Mouse (Mus musculus): ENCODE measurements around the gene Slc48a1. TPM values are rescaled to one million over a fixed set of nuclear protein-coding genes. Genes with fewer than 3 reads are reported as not detected.

Gene Slc48a1
- polyA plus RNA-seq, 1 experiment from 2014 or later: 36.7 TPM

- Histone ChIP-seq H3K9me3 (ENCODE audit: control insufficient read depth, low read length) (no peaks in the 10 kb centered on the region), H3K9ac (ENCODE audit: low read length) (no peak overlapping the region), H3K27ac (replicated peaks) (peak overlapping the region; percentile 73), H3K4me1 (replicated peaks; ENCODE audit: control insufficient read depth, insufficient read depth) (peaks cover 17% of the 10 kb centered on the region), H3K4me2 (replicated peaks; ENCODE audit: low read depth) (no peak overlapping the region), H3K36me3 (ENCODE audit: control insufficient read depth, insufficient read depth, low read length) (no peaks in the 10 kb centered on the region), H3K27me3 (ENCODE audit: control insufficient read depth, insufficient read depth, low read length) (no peaks in the 10 kb centered on the region), H3K4me3 (ENCODE audit: low read depth, low read length) (no peak overlapping the region)
- ATAC-seq (ENCODE audit: low FRiP score, low TSS enrichment): peak; percentile 74
- TF ChIP-seq CTCF (IDR thresholded peaks at IDR 0.05; ENCODE audit: low read depth) (peak; percentile 60), EP300 (optimal IDR thresholded peaks at IDR 0.05) (no peak)
- peak; percentile 79 for DNase-seq (ENCODE audit: low spot score)
- WGBS: 40% methylated on average over 2 of the region's 3 CpGs
Measured at GRCm38 (mm10) chr15:97839991-97840455, 61.7 kb downstream of the Slc48a1 start.

- Histone ChIP-seq H3K9me3 (ENCODE audit: control insufficient read depth, low read length) (no peaks in the 10 kb centered on the region), H3K27ac (replicated peaks) (0 out of 2 replicates have a peak overlapping the region, but pooled peaks have one; percentile 73), H3K4me3 (ENCODE audit: low read depth, low read length) (no peak overlapping the region), H3K4me2 (replicated peaks; ENCODE audit: low read depth) (no peak overlapping the region), H3K4me1 (replicated peaks; ENCODE audit: control insufficient read depth, insufficient read depth) (peaks cover 17% of the 10 kb centered on the region), H3K36me3 (ENCODE audit: control insufficient read depth, insufficient read depth, low read length) (no peaks in the 10 kb centered on the region), H3K27me3 (ENCODE audit: control insufficient read depth, insufficient read depth, low read length) (no peaks in the 10 kb centered on the region), H3K9ac (ENCODE audit: low read length) (no peak overlapping the region)
- peak; percentile 68 for TF ChIP-seq CTCF (IDR thresholded peaks at IDR 0.05; ENCODE audit: low read depth)
- no peak for TF ChIP-seq EP300 (optimal IDR thresholded peaks at IDR 0.05)
- DNase-seq (ENCODE audit: low spot score) (no peak), ATAC-seq (ENCODE audit: low FRiP score, low TSS enrichment) (no peak)
- WGBS: 88% methylated on average over 1 of the region's 1 CpGs
Measured at GRCm38 (mm10) chr15:97840781-97841180, 62.5 kb downstream of the Slc48a1 start.

- H3K27me3 ChIP-seq (ENCODE audit: control insufficient read depth, insufficient read depth, low read length): no peaks in the 10 kb centered on the region
- TF ChIP-seq EP300 (optimal IDR thresholded peaks at IDR 0.05): no peak
- H3K27ac ChIP-seq (replicated peaks): no peak overlapping the region
- no peak overlapping the region for H3K4me2 ChIP-seq (replicated peaks; ENCODE audit: low read depth)
- ATAC-seq (ENCODE audit: low FRiP score, low TSS enrichment) (no peak), DNase-seq (ENCODE audit: low spot score) (no peak)
- 94% methylated on average over 6 of the region's 6 CpGs for WGBS
- no peak overlapping the region for H3K4me3 ChIP-seq (ENCODE audit: low read depth, low read length)
- H3K9ac ChIP-seq (ENCODE audit: low read length): no peak overlapping the region
- no peaks in the 10 kb centered on the region for H3K9me3 ChIP-seq (ENCODE audit: control insufficient read depth, low read length)
- no peaks in the 10 kb centered on the region for H3K36me3 ChIP-seq (ENCODE audit: control insufficient read depth, insufficient read depth, low read length)
- H3K4me1 ChIP-seq (replicated peaks; ENCODE audit: control insufficient read depth, insufficient read depth): peaks cover 17% of the 10 kb centered on the region
Measured at GRCm38 (mm10) chr15:97841383-97841782, 63.1 kb downstream of the Slc48a1 start.

- H3K27ac ChIP-seq (replicated peaks): no peak overlapping the region
- 87% methylated on average over 6 of the region's 6 CpGs for WGBS
- H3K9me3 ChIP-seq (ENCODE audit: control insufficient read depth, low read length): no peaks in the 10 kb centered on the region
- TF ChIP-seq CTCF (IDR thresholded peaks at IDR 0.05; ENCODE audit: low read depth) (no peak), EP300 (optimal IDR thresholded peaks at IDR 0.05) (no peak)
- no peak overlapping the region for H3K4me3 ChIP-seq (ENCODE audit: low read depth, low read length)
- H3K4me2 ChIP-seq (replicated peaks; ENCODE audit: low read depth): no peak overlapping the region
- ATAC-seq (ENCODE audit: low FRiP score, low TSS enrichment) (no peak), DNase-seq (ENCODE audit: low spot score) (no peak)
- H3K36me3 ChIP-seq (ENCODE audit: control insufficient read depth, insufficient read depth, low read length): no peaks in the 10 kb centered on the region
- no peak overlapping the region for H3K9ac ChIP-seq (ENCODE audit: low read length)
- no peaks in the 10 kb centered on the region for H3K27me3 ChIP-seq (ENCODE audit: control insufficient read depth, insufficient read depth, low read length)
- peaks cover 17% of the 10 kb centered on the region for H3K4me1 ChIP-seq (replicated peaks; ENCODE audit: control insufficient read depth, insufficient read depth)
Measured at GRCm38 (mm10) chr15:97842058-97842457, 63.7 kb downstream of the Slc48a1 start.

Other genes starting within 250 kb of the Slc48a1 start
- gene Rpap3, start 72.7 kb upstream of the Slc48a1 start, polyA plus RNA-seq (2015; fragmentation: Nextera tagmentation; extraction: Ambion mirVana): 13.3 and 13.9 TPM in 2 replicates
- 37.0 and 38.3 TPM in 2 replicates for gene Endou, start 47.2 kb upstream of the Slc48a1 start, polyA plus RNA-seq (2015; fragmentation: Nextera tagmentation; extraction: Ambion mirVana)
- 3.2 and 4.2 TPM in 2 replicates for gene Rapgef3, start 10.5 kb upstream of the Slc48a1 start, polyA plus RNA-seq (2015; fragmentation: Nextera tagmentation; extraction: Ambion mirVana)
- 8.0 and 9.4 TPM in 2 replicates for gene Hdac7, start 66.0 kb downstream of the Slc48a1 start, polyA plus RNA-seq (2015; fragmentation: Nextera tagmentation; extraction: Ambion mirVana)
- 1.4 and 1.5 TPM in 2 replicates for gene Vdr, start 132.1 kb downstream of the Slc48a1 start, polyA plus RNA-seq (2015; fragmentation: Nextera tagmentation; extraction: Ambion mirVana)
- 33.1 and 39.8 TPM in 2 replicates for gene Tmem106c, start 185.7 kb downstream of the Slc48a1 start, polyA plus RNA-seq (2015; fragmentation: Nextera tagmentation; extraction: Ambion mirVana)
- gene Col2a1, start 226.2 kb downstream of the Slc48a1 start, polyA plus RNA-seq (2015; fragmentation: Nextera tagmentation; extraction: Ambion mirVana): 0.05 and 0.21 TPM in 2 replicates